Mouse (Mus musculus) intestine, postnatal 0 days (tissue): ENCODE data around the gene Cic. TPM values are rescaled to one million over a fixed set of nuclear protein-coding genes. Genes with fewer than 3 reads are reported as not detected.

Source experiments
- ATAC-seq: fragments of 200-750 bp; cut with Nextera tagmentation; 2 replicates; pipeline ENCODE4 v1.8.0; 2017; ENCODE audit warnings: mild to moderate bottlenecking, moderate TSS enrichment, moderate library complexity
- H3K27ac ChIP-seq: fragments of 300-500 bp; sonication (generic); 2 replicates; pipeline ENCODE4 v1.5.1; 2014; ENCODE audit warnings: mild to moderate bottlenecking, low read depth, low read length, moderate library complexity
- H3K27me3 ChIP-seq: fragments of 300-500 bp; sonication (generic); replicated peaks from 2 replicates; pipeline ENCODE4 v1.6.1; 2014; ENCODE audit warnings: low read length, mixed read lengths; ENCODE audit not compliant: control insufficient read depth, insufficient read depth
- H3K36me3 ChIP-seq: fragments of 300-500 bp; sonication (generic); 2 replicates; pipeline ENCODE4 v1.6.1; 2014; ENCODE audit warnings: mild to moderate bottlenecking, moderate library complexity; ENCODE audit not compliant: control insufficient read depth, insufficient read depth
- H3K4me1 ChIP-seq: fragments of 300-500 bp; sonication (generic); replicated peaks from 2 replicates; pipeline ENCODE4 v1.6.1; 2014; ENCODE audit warnings: antibody characterized with exemption, low read length, mixed read lengths; ENCODE audit not compliant: control insufficient read depth, insufficient read depth
- H3K4me2 ChIP-seq: fragments of 300-500 bp; sonication (generic); replicated peaks from 2 replicates; pipeline ENCODE4 v1.6.1; 2014; ENCODE audit warnings: low read depth, mild to moderate bottlenecking, moderate library complexity
- H3K4me3 ChIP-seq: fragments of 300-500 bp; sonication (generic); 2 replicates; pipeline ENCODE4 v1.5.1; 2014; ENCODE audit warnings: low read depth, low read length
- H3K9ac ChIP-seq: fragments of 300-500 bp; sonication (generic); 2 replicates; pipeline ENCODE4 v1.6.1; 2014; ENCODE audit warnings: mild to moderate bottlenecking, low read depth, low read length
- H3K9me3 ChIP-seq: fragments of 300-500 bp; sonication (generic); 2 replicates; pipeline ENCODE4 v1.6.1; 2016; ENCODE audit warnings: mixed run types; ENCODE audit not compliant: control insufficient read depth
- CTCF ChIP-seq: sonication (generic); IDR thresholded peaks from 2 replicates; pipeline ENCODE4 v1.5.1; 2016; ENCODE audit warnings: low read depth, mild to moderate bottlenecking, control low read depth, antibody characterized with exemption, moderate library complexity
- WGBS: fragments of 180-500 bp; shearing (Covaris S2); extraction: QIAGEN DNeasy Blood & Tissue Kit; methylation state at CpG from one replicate; pipeline ENCODE4 v1.1.7; 2014; 5-methylcytosine and 5-hydroxymethylcytosine counted together
- polyA plus RNA-seq: library from polyadenylated mRNA; unstranded; fragments of >200 nt; fragmentation: Nextera tagmentation; extraction: Ambion mirVana; gene quantifications from 2 replicates; pipeline ENCODE4 v1.2.1, GENCODE M21; 2015

Cic gene
- polyA plus RNA-seq, 1 experiment from 2014 or later, result 17.2 TPM

- H3K4me3 ChIP-seq, result no peak overlapping the region
- peaks cover 11% of the 10 kb centered on the region; the same call in 1 of the 2 replicates for H3K4me1 ChIP-seq
- WGBS, result 91% methylated on average over 30 of the region's 30 CpGs
- H3K36me3 ChIP-seq, result peaks cover 27% of the 10 kb centered on the region
- H3K27ac ChIP-seq, result no peak overlapping the region
- TF ChIP-seq CTCF, result no peak
- no peak for ATAC-seq
- H3K4me2 ChIP-seq, result no peak overlapping the region
- no peak overlapping the region for H3K9ac ChIP-seq
- H3K27me3 ChIP-seq, result no peaks in the 10 kb centered on the region
- H3K9me3 ChIP-seq, result no peaks in the 10 kb centered on the region
These were observed 4.3 kb downstream of the Cic start for GRCm38 (mm10) chr7:25271651-25272444.

- no peak overlapping the region for H3K4me3 ChIP-seq
- peaks cover 15% of the 10 kb centered on the region; the same call in 1 of the 2 replicates for H3K4me1 ChIP-seq
- peaks cover 27% of the 10 kb centered on the region for H3K36me3 ChIP-seq
- 87% methylated on average over 37 of the region's 38 CpGs for WGBS
- H3K27ac ChIP-seq, result no peak overlapping the region
- no peaks in the 10 kb centered on the region for H3K9me3 ChIP-seq
- TF ChIP-seq CTCF, result no peak
- no peak overlapping the region for H3K9ac ChIP-seq
- H3K4me2 ChIP-seq, result no peak overlapping the region
- ATAC-seq, result no peak
- H3K27me3 ChIP-seq, result no peaks in the 10 kb centered on the region
These were observed 5.1 kb downstream of the Cic start for GRCm38 (mm10) chr7:25272445-25273258.

- 84% methylated on average over 22 of the region's 22 CpGs for WGBS
- Histone ChIP-seq H3K36me3 (peaks cover 27% of the 10 kb centered on the region), H3K27me3 (no peaks in the 10 kb centered on the region), H3K27ac (no peak overlapping the region), H3K4me1 (peaks cover 19% of the 10 kb centered on the region; the same call in 1 of the 2 replicates), H3K9me3 (no peaks in the 10 kb centered on the region), H3K9ac (no peak overlapping the region), H3K4me3 (no peak overlapping the region), H3K4me2 (0 out of 2 replicates have a peak overlapping the region, but pooled peaks have one; percentile 9)
- ATAC-seq, result no peak
- no peak for TF ChIP-seq CTCF
These were observed 6.0 kb downstream of the Cic start for GRCm38 (mm10) chr7:25273259-25274241.

GRCm38 (mm10) chr7:25274571-25274970 lies 7.1 kb downstream of the Cic start:
- peaks cover 20% of the 10 kb centered on the region; the same call in 1 of the 2 replicates for H3K4me1 ChIP-seq
- H3K4me2 ChIP-seq, result no peak overlapping the region
- H3K4me3 ChIP-seq, result no peak overlapping the region
- no peak overlapping the region; the same call in 1 of the 2 replicates for H3K9ac ChIP-seq
- no peak for TF ChIP-seq CTCF
- H3K9me3 ChIP-seq, result no peaks in the 10 kb centered on the region
- no peaks in the 10 kb centered on the region for H3K27me3 ChIP-seq
- H3K27ac ChIP-seq, result no peak overlapping the region
- no peak for ATAC-seq
- WGBS, result 51% methylated on average over 5 of the region's 5 CpGs
- peaks cover 27% of the 10 kb centered on the region for H3K36me3 ChIP-seq

GRCm38 (mm10) chr7:25274996-25275395 lies 7.5 kb downstream of the Cic start:
- no peak overlapping the region for H3K27ac ChIP-seq

More at GRCm38 (mm10) chr7:25274996-25275395, 7.5 kb downstream of the Cic start:
- Histone ChIP-seq H3K27me3 (no peaks in the 10 kb centered on the region), H3K36me3 (peaks cover 27% of the 10 kb centered on the region), H3K9me3 (no peaks in the 10 kb centered on the region), H3K9ac (no peak overlapping the region), H3K4me3 (no peak overlapping the region), H3K4me2 (no peak overlapping the region), H3K4me1 (peaks cover 24% of the 10 kb centered on the region; the same call in 1 of the 2 replicates)
- TF ChIP-seq CTCF, result no peak
- 91% methylated on average over 3 of the region's 3 CpGs for WGBS
- ATAC-seq, result no peak
